Mouse (Mus musculus) heart, adult 2 months (tissue): ENCODE measurements around the gene Krt12.

Experiments
- CTCF ChIP-seq: fragments of 200-600 bp; IDR thresholded peaks from 2 replicates; pipeline ENCODE4 v1.8.1; 2022; ENCODE audit warnings: antibody characterized with exemption, mild to moderate bottlenecking, moderate library complexity
- EP300 ChIP-seq: fragments of 200-500 bp; IDR thresholded peaks from 2 replicates; pipeline ENCODE4 v1.6.1; 2011; ENCODE audit warnings: low read depth, low read length, control low read depth; ENCODE audit not compliant: insufficient read depth

- TF ChIP-seq CTCF: no peak
- TF ChIP-seq EP300: no peak
These were observed 33.4 kb downstream of the Krt12 start for GRCm38 (mm10) chr11:99388661-99389060.
